Comparison of ENCODE assay signal across 16 mouse cellular contexts in the genomic region with DNA sequence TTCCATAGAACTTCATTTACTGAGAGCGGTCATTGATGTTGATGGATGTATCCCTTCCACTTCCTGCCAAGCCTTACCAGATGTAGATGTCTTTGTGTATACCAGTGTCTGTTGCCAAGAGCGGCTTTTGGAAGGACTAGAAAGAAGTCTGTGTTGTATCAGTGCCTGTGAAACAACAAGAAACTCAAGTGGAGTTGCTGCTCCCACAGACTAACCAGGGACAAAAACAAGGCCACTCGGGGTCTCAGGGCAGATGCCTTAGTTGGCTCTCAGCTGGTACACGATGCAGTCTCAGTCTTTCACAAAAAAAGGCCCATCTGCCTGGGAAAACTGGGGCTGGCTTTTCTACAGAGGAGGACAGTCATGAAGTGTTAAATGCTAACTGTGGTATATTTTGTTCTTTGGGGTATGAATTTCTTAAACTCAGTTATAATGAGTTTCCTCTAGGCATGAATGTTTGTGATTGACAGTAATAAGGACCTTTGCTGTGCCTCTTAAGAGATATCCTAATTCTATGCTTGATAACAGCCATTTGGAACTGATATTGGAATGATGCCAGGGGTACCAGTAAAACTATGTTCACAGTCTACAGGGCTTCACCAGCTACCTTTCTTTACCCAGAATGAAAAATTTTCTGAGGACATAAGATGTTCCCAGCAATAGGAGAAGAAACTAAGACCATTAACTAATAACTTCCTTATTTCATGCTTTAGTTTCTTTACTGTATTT.
DNase-seq lines count a peak whose midpoint lies in the region; ATAC-seq and TF ChIP-seq lines count a peak whose summit lies in the region.
"Had no signal": no experiment of that assay in that cellular context is flagged by ENCODE, and none has a peak within 500 bp of the region (broad histone marks: within the 10 kb centered on the region; RNA-seq: fewer than 3 reads in every experiment).

No protein-coding gene starts in this region.

- no peak overlapping the region for H3K4me2 ChIP-seq in hindbrain, embryonic 14.5 days (replicated peaks)
- H3K4me2 ChIP-seq in hindbrain, embryonic 12.5 days (replicated peaks), result no peak overlapping the region
- H3K4me2 ChIP-seq in midbrain, embryonic 11.5 days, result no peak overlapping the region
- no peak overlapping the region for H3K4me2 ChIP-seq in midbrain, embryonic 13.5 days (replicated peaks)
- no peak overlapping the region for H3K4me2 ChIP-seq in forebrain, postnatal 0 days (ENCODE audit: low read depth)
- H3K4me2 ChIP-seq in midbrain, postnatal 0 days (ENCODE audit: low read depth, low read length, poor library complexity, severe bottlenecking), result no peak overlapping the region
- H3K4me2 ChIP-seq: limb, embryonic 13.5 days had no signal

- no peaks in the 10 kb centered on the region for H3K9me3 ChIP-seq in hindbrain, embryonic 14.5 days (ENCODE audit: control insufficient read depth, low read length)
- H3K9me3 ChIP-seq in hindbrain, embryonic 12.5 days (replicated peaks), result no peaks in the 10 kb centered on the region
- no peaks in the 10 kb centered on the region for H3K9me3 ChIP-seq in midbrain, embryonic 11.5 days (ENCODE audit: control insufficient read depth, low read length)
- no peaks in the 10 kb centered on the region for H3K9me3 ChIP-seq in midbrain, embryonic 13.5 days
- H3K9me3 ChIP-seq in forebrain, postnatal 0 days (ENCODE audit: low read length), result no peaks in the 10 kb centered on the region
- no peaks in the 10 kb centered on the region for H3K9me3 ChIP-seq in midbrain, postnatal 0 days (ENCODE audit: low read length)
- H3K9me3 ChIP-seq: limb, embryonic 13.5 days had no signal

- H3K36me3 ChIP-seq in hindbrain, embryonic 14.5 days (replicated peaks; ENCODE audit: control insufficient read depth, insufficient read depth), result no peaks in the 10 kb centered on the region
- no peaks in the 10 kb centered on the region for H3K36me3 ChIP-seq in hindbrain, embryonic 12.5 days
- no peaks in the 10 kb centered on the region for H3K36me3 ChIP-seq in midbrain, embryonic 11.5 days (ENCODE audit: control insufficient read depth, insufficient read depth, low read length)
- H3K36me3 ChIP-seq in midbrain, embryonic 13.5 days, result no peaks in the 10 kb centered on the region
- no peaks in the 10 kb centered on the region for H3K36me3 ChIP-seq in forebrain, postnatal 0 days (ENCODE audit: insufficient read depth)
- H3K36me3 ChIP-seq in midbrain, postnatal 0 days (ENCODE audit: insufficient read depth, low read length), result no peaks in the 10 kb centered on the region
- H3K36me3 ChIP-seq: limb, embryonic 13.5 days had no signal

- ATAC-seq in hindbrain, embryonic 14.5 days (ENCODE audit: low FRiP score), result peak; percentile 58
- ATAC-seq in hindbrain, embryonic 12.5 days (ENCODE audit: low FRiP score), result no peak
- ATAC-seq in midbrain, embryonic 11.5 days (ENCODE audit: low FRiP score), result no peak
- no peak for ATAC-seq in midbrain, embryonic 13.5 days
- ATAC-seq in forebrain, postnatal 0 days, result peak; percentile 69
- 0 out of 2 replicates have a peak, but pooled peaks have one; percentile 16 for ATAC-seq in midbrain, postnatal 0 days (ENCODE audit: low FRiP score)
- no peak for ATAC-seq in monocyte, adult 5-6 weeks (replicated peaks; ENCODE audit: insufficient number of reproducible peaks, low FRiP score, low TSS enrichment, poor library complexity, severe bottlenecking)
- ATAC-seq: CD4-positive, CD25-positive, alpha-beta regulatory T cell, adult 4 months; intestine, postnatal 0 days; Patski had no signal

- WGBS in hindbrain, embryonic 14.5 days, result 67% methylated on average over 4 of the region's 4 CpGs
- 83% methylated on average over 4 of the region's 4 CpGs for WGBS in hindbrain, embryonic 12.5 days
- 85% methylated on average over 4 of the region's 4 CpGs for WGBS in midbrain, embryonic 11.5 days
- WGBS in midbrain, embryonic 13.5 days, result 86% methylated on average over 4 of the region's 4 CpGs
- WGBS in forebrain, postnatal 0 days, result 53% methylated on average over 4 of the region's 4 CpGs
- WGBS in midbrain, postnatal 0 days, result 74% methylated on average over 4 of the region's 4 CpGs

- no peak for TF ChIP-seq CTCF in forebrain, postnatal 0 days (IDR thresholded peaks at IDR 0.05; ENCODE audit: low read depth)
- TF ChIP-seq CTCF in midbrain, postnatal 0 days (IDR thresholded peaks at IDR 0.05), result no peak

- no peaks in the 10 kb centered on the region for H3K27me3 ChIP-seq in hindbrain, embryonic 14.5 days (ENCODE audit: control insufficient read depth, insufficient read depth, low read length)
- H3K27me3 ChIP-seq in hindbrain, embryonic 12.5 days, result no peaks in the 10 kb centered on the region
- no peaks in the 10 kb centered on the region for H3K27me3 ChIP-seq in midbrain, embryonic 11.5 days (ENCODE audit: control insufficient read depth, insufficient read depth, low read length)
- no peaks in the 10 kb centered on the region for H3K27me3 ChIP-seq in midbrain, embryonic 13.5 days
- H3K27me3 ChIP-seq in forebrain, postnatal 0 days (ENCODE audit: insufficient read depth, low read length), result no peaks in the 10 kb centered on the region
- no peaks in the 10 kb centered on the region for H3K27me3 ChIP-seq in midbrain, postnatal 0 days (ENCODE audit: insufficient read depth, low read length)
- H3K27me3 ChIP-seq: limb, embryonic 13.5 days; Patski had no signal

- H3K4me3 ChIP-seq in hindbrain, embryonic 14.5 days (replicated peaks; ENCODE audit: low read length), result no peak overlapping the region
- H3K4me3 ChIP-seq in hindbrain, embryonic 12.5 days, result no peak overlapping the region
- H3K4me3 ChIP-seq in midbrain, embryonic 11.5 days (ENCODE audit: low read depth, low read length), result no peak overlapping the region
- H3K4me3 ChIP-seq in midbrain, embryonic 13.5 days (replicated peaks), result no peak overlapping the region
- no peak overlapping the region for H3K4me3 ChIP-seq in forebrain, postnatal 0 days (ENCODE audit: low read depth, low read length)
- H3K4me3 ChIP-seq in midbrain, postnatal 0 days (ENCODE audit: low read depth, low read length), result no peak overlapping the region
- H3K4me3 ChIP-seq: gastrocnemius, adult 2 months; limb, embryonic 13.5 days had no signal

- DNase-seq in hindbrain, embryonic 14.5 days (ENCODE audit: low spot score), result no peak
- peak; percentile 56 for DNase-seq in midbrain, embryonic 11.5 days (ENCODE audit: low spot score, missing footprints)
- DNase-seq in forebrain, postnatal 0 days, result no peak
- peak; percentile 56 for DNase-seq in midbrain, postnatal 0 days (ENCODE audit: low spot score)
- DNase-seq: adrenal gland, adult 2 months; gastrocnemius, adult 2 months; right cerebral cortex, postnatal 14 days; thymus, postnatal 25 days had no signal

- no peak overlapping the region for H3K27ac ChIP-seq in hindbrain, embryonic 14.5 days
- no peak overlapping the region for H3K27ac ChIP-seq in hindbrain, embryonic 12.5 days
- H3K27ac ChIP-seq in midbrain, embryonic 11.5 days (ENCODE audit: low read depth, low read length), result no peak overlapping the region
- H3K27ac ChIP-seq in midbrain, embryonic 13.5 days, result no peak overlapping the region
- H3K27ac ChIP-seq in forebrain, postnatal 0 days (ENCODE audit: low read depth, low read length), result no peak overlapping the region
- no peak overlapping the region for H3K27ac ChIP-seq in midbrain, postnatal 0 days (ENCODE audit: low read depth, low read length)
- H3K27ac ChIP-seq: gastrocnemius, adult 2 months; limb, embryonic 13.5 days; macrophage had no signal

- H3K9ac ChIP-seq in hindbrain, embryonic 14.5 days, result no peak overlapping the region
- H3K9ac ChIP-seq in hindbrain, embryonic 12.5 days, result no peak overlapping the region
- no peak overlapping the region for H3K9ac ChIP-seq in midbrain, embryonic 11.5 days (ENCODE audit: low read length)
- no peak overlapping the region for H3K9ac ChIP-seq in midbrain, embryonic 13.5 days (replicated peaks)
- no peak overlapping the region for H3K9ac ChIP-seq in forebrain, postnatal 0 days
- H3K9ac ChIP-seq in midbrain, postnatal 0 days (replicated peaks; ENCODE audit: low read length, poor library complexity, severe bottlenecking), result no peak overlapping the region
- H3K9ac ChIP-seq: limb, embryonic 13.5 days had no signal

- no peaks in the 10 kb centered on the region for H3K4me1 ChIP-seq in hindbrain, embryonic 14.5 days (replicated peaks; ENCODE audit: control insufficient read depth, insufficient read depth, low read length)
- no peaks in the 10 kb centered on the region for H3K4me1 ChIP-seq in hindbrain, embryonic 12.5 days
- no peaks in the 10 kb centered on the region for H3K4me1 ChIP-seq in midbrain, embryonic 11.5 days (ENCODE audit: control insufficient read depth, insufficient read depth, low read length)
- H3K4me1 ChIP-seq in midbrain, embryonic 13.5 days (replicated peaks), result no peaks in the 10 kb centered on the region
- H3K4me1 ChIP-seq in forebrain, postnatal 0 days (ENCODE audit: insufficient read depth), result no peaks in the 10 kb centered on the region
- no peaks in the 10 kb centered on the region; the same call in 1 of the 2 replicates for H3K4me1 ChIP-seq in midbrain, postnatal 0 days (ENCODE audit: insufficient read depth, low read length)
- H3K4me1 ChIP-seq: limb, embryonic 13.5 days had no signal

Comparison
In these comparisons a context has a peak if more than half of its experiments do, and no peak if none do; other contexts are left out.
1. ATAC-seq: peak in hindbrain, embryonic 14.5 days (single experiment), forebrain, postnatal 0 days (single experiment) and midbrain, postnatal 0 days (single experiment); none in hindbrain, embryonic 12.5 days (single experiment), midbrain, embryonic 11.5 days (single experiment), midbrain, embryonic 13.5 days (single experiment) and monocyte, adult 5-6 weeks (single experiment).
2. DNase-seq: peak in midbrain, embryonic 11.5 days (single experiment) and midbrain, postnatal 0 days (single experiment); none in hindbrain, embryonic 14.5 days (single experiment) and forebrain, postnatal 0 days (single experiment).